Mouse (Mus musculus): ENCODE measurements around the gene Adssl1. TPM values are rescaled to one million over a fixed set of nuclear protein-coding genes. Genes with fewer than 3 reads are reported as not detected.

Gene Adssl1
- total RNA-seq, 2 experiments from 2014 or later, result 119 to 129 TPM

- peak; percentile 53 to 58 for DNase-seq
- intact Hi-C loops (cut with DNase I), result no loop called here
These were observed 712 bp upstream of the Adssl1 start for GRCm38 (mm10) chr12:112618981-112619685.

- intact Hi-C loops (cut with DNase I), result no loop called here
- no peak for DNase-seq
These were observed 663 bp downstream of the Adssl1 start for GRCm38 (mm10) chr12:112620354-112621061.

GRCm38 (mm10) chr12:112621900-112622299 lies 2.1 kb downstream of the Adssl1 start:
- DNase-seq, result no peak
- intact Hi-C loops (cut with DNase I), result no loop called here

- intact Hi-C loops (cut with DNase I), result loop anchor here (1.0 kb wide), 1 partner anchor 71 kb away; no protein-coding TSS in a partner anchor
- peak; percentile 80 to 84 for DNase-seq
These were observed 3.9 kb downstream of the Adssl1 start for GRCm38 (mm10) chr12:112623742-112624141.

- intact Hi-C loops (cut with DNase I), result no loop called here
- DNase-seq, result no peak
These were observed 5.9 kb downstream of the Adssl1 start for GRCm38 (mm10) chr12:112625700-112626099.

GRCm38 (mm10) chr12:112626455-112626854 lies 6.6 kb downstream of the Adssl1 start:
- DNase-seq, result no peak
- intact Hi-C loops (cut with DNase I), result no loop called here

- intact Hi-C loops (cut with DNase I), result no loop called here
- no peak for DNase-seq
These were observed 7.4 kb downstream of the Adssl1 start for GRCm38 (mm10) chr12:112627097-112627881.

GRCm38 (mm10) chr12:112628197-112628596 lies 8.4 kb downstream of the Adssl1 start:
- no peak for DNase-seq
- intact Hi-C loops (cut with DNase I), result no loop called here

- peak; percentile 54 to 62 for DNase-seq
- intact Hi-C loops (cut with DNase I), result no loop called here
These were observed 9.3 kb downstream of the Adssl1 start for GRCm38 (mm10) chr12:112628928-112629721.

GRCm38 (mm10) chr12:112630029-112630428 lies 10.2 kb downstream of the Adssl1 start:
- DNase-seq, result no peak

GRCm38 (mm10) chr12:112630796-112631195 lies 11.0 kb downstream of the Adssl1 start:
- intact Hi-C loops (cut with DNase I), result no loop called here
- DNase-seq, result no peak

More at GRCm38 (mm10) chr12:112630029-112630428, 10.2 kb downstream of the Adssl1 start:
- intact Hi-C loops (cut with DNase I), result no loop called here

GRCm38 (mm10) chr12:112631472-112631871 lies 11.6 kb downstream of the Adssl1 start:
- intact Hi-C loops (cut with DNase I), result no loop called here
- no peak for DNase-seq

- DNase-seq, result no peak
- intact Hi-C loops (cut with DNase I), result no loop called here
These were observed 12.4 kb downstream of the Adssl1 start for GRCm38 (mm10) chr12:112632084-112632777.

- intact Hi-C loops (cut with DNase I), result no loop called here
- DNase-seq, result no peak
These were observed 13.1 kb downstream of the Adssl1 start for GRCm38 (mm10) chr12:112632907-112633306.

- intact Hi-C loops (cut with DNase I), result no loop called here
- DNase-seq, result no peak
These were observed 13.8 kb downstream of the Adssl1 start for GRCm38 (mm10) chr12:112633686-112634085.

- DNase-seq, result no peak
- intact Hi-C loops (cut with DNase I), result no loop called here
These were observed 19.7 kb downstream of the Adssl1 start for GRCm38 (mm10) chr12:112639526-112639925.

- no peak for DNase-seq
- intact Hi-C loops (cut with DNase I), result no loop called here
These were observed 23.3 kb downstream of the Adssl1 start for GRCm38 (mm10) chr12:112643126-112643525.

- DNase-seq, result peak; percentile 98 to 99
- intact Hi-C loops (cut with DNase I), result no loop called here
These were observed 24.5 kb downstream of the Adssl1 start, which contains the start of gene Siva1 for GRCm38 (mm10) chr12:112644180-112644854. Siva1 (plus strand) TSS chr12:112644679.

All from heart, postnatal 14 days (tissue).